Mouse (Mus musculus): ENCODE results near the gene S1pr4.

Gene S1pr4

DNA sequence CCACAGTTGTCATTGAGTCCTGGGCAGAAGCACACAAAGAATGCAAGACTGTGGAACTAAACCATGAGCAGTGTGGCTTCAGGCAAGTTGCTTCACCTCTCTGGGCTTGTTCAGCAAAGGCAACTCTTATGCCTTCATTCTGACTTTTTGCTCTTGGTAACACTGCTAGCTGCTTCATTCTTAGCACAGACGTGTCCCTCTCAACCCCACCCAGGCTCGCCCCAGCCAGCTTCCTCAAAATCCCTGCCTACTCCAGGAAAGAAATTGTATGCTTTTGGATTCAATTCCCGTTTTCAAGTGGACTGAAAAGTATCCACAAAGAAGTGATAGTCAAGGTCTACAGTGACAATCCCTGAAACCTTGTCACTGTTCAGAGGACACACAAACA lies 20.0 kb upstream of the S1pr4 start:
- in situ Hi-C loops (cut with MboI, MseI): no loop called here

- in situ Hi-C loops (cut with MboI, MseI): no loop called here
Measured at GRCm38 (mm10) chr10:81519227-81519977, 19.5 kb upstream of the S1pr4 start.

DNA sequence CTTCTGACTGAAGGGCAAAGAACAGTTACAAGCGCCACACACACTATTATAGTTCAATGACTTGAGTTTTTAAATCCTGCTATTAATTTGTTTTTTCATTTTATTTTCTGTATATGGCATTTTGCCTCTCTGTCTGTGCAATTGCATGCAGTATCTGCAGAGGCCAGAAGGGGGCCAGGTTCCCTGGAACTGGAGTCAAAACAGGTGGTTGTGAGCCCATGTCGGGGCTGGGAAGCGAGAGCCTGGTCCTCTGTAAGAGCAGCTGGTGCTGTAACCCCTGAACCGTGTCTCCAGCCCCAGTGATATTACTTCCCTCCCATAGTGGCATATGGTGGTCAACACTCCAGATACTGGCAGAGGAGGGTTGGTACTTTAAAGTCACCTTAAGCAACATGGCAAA lies 18.6 kb upstream of the S1pr4 start:
- in situ Hi-C loops (cut with MboI, MseI): no loop called here

DNA sequence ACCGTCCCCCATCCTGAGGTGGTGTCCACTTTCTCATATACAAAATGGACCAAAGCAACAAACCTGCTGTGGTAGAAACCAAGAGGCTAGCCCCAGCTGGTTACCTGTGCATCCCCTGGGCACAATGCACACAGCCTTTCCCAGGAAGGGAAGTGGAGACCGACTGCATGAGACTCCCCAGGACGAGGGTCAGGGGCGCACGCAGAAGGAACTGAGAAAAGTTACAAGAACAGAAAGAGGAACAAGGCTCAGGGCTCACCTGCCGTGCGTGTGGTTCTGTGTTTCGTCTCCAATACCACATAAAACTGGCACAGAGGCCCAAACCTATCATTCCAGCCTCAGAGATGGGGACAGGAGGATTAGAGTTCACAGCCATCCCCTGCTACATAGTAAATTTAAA lies 17.3 kb upstream of the S1pr4 start:
- in situ Hi-C loops (cut with MboI, MseI): no loop called here

DNA sequence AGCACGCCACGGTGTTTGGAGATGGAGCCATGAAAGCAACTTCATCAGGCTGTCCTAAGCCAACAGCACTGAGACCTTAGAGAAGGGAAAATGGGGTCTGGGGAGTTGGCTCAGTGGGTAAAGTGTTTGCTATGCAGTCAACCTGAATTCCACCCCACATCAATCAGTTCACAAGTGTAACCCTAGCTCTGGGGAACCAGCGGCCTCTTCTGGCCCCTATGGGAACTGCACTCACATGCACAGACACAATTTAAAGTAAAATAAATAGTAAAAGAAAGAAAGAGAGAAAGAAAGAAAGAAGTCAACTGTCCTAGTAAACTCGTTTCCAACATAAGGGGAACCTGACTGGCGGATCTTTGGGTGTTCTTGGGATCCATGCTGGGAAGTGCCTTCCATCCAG lies 13.9 kb upstream of the S1pr4 start:
- in situ Hi-C loops (cut with MboI, MseI): no loop called here

DNA sequence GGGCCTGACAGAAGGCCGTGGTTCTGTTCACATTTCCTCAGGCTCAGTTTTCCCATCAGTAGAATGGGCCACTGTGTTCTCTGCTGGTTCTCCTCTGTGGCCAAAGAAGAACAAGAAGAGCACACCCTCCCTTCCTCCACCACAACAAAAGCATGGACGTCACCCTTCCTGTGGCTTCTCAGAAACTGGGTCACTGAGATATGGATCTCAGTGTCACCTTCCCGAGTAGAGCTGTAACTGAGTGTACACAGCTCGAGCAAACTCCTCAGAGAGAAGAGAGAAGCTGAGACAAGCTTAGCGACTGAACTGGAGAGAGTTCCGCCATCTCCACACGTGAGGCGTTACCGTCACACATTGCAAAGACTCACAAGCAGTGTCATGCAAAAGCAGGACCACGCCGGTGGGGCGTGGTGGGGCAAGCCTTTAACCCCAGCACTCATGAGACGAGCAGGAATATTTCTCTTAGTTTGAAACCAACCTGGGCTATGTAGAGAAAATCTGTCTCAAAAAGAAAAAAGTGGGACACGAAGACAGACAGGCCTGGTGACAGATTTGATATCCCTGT lies 10.4 kb upstream of the S1pr4 start:
- in situ Hi-C loops (cut with MboI, MseI): no loop called here

- in situ Hi-C loops (cut with MboI, MseI): no loop called here
Measured at GRCm38 (mm10) chr10:81507691-81508489, 8.0 kb upstream of the S1pr4 start.

- in situ Hi-C loops (cut with MboI, MseI): no loop called here
Measured at GRCm38 (mm10) chr10:81507095-81507494, 7.2 kb upstream of the S1pr4 start.

DNA sequence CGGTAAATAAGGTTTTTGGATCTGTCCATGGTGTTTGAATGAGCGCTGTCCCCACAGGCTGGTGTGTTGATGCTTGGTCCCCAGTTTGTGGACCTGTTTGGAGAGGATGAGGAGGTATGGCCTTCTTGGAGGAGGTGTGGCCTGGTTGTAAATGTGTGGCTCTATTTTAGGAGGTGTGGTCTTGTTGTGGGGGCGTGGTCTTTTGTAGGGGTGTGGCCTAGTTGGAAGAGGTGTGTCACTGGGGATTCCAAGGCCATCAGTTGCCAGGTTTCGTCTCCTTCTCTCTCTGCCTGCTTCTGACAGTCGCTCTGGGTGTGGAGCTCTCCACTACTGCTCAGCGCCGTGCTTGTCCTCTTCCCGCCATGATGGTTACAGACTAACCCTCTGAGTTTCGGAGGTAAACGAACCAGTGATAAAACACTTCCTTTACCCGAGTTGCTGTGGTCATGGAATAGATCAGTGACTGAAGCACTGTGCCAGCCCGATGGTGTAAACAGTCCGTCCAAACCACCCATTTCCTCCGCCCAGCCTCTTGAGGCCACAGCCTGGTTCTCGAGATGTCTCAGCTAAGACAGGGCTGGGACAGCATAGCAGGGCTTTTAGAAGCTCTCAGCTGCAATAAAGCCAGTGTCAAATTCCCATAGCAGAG lies 5.2 kb upstream of the S1pr4 start:
- in situ Hi-C loops (cut with MboI, MseI): no loop called here

- in situ Hi-C loops (cut with MboI, MseI): no loop called here
Measured at GRCm38 (mm10) chr10:81502658-81503057, 2.7 kb upstream of the S1pr4 start.

GRCm38 (mm10) chr10:81501863-81502262 lies 1.9 kb upstream of the S1pr4 start:
- in situ Hi-C loops (cut with MboI, MseI): no loop called here

DNA sequence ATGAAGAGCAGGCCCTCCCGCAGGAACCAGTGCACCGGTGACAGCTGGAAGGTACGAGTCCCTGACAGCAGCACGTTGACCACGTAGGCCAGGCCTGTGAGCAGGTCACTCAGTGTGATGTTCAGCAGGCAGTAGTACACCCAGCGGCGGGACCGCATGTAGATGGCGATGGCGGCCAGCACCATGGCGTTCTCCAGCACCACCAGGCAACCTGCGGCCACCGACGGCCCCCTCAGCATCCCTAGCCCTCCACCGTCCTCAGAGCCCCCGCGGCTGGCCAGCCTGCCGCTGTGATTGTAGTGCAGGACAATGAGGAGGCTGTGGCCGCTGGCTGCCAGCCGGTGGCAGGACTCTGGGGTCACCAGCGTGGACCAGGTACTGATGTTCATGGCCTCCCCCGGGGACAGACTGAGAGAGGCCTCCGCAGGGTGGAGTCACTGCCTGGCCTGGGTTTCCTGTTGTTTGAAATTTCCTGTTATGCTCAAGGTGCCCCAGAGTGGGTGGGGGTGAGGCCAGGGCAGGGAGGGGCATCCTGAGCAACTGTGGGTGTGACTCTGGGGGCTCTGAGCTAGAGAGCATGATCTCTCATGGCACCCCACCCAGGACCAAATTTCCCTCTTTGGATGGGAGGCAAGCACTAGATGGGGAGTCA lies 556 bp downstream of the S1pr4 start:
- in situ Hi-C loops (cut with MboI, MseI): no loop called here

GRCm38 (mm10) chr10:81498316-81499249 lies 1.3 kb downstream of the S1pr4 start:
- in situ Hi-C loops (cut with MboI, MseI): no loop called here

DNA sequence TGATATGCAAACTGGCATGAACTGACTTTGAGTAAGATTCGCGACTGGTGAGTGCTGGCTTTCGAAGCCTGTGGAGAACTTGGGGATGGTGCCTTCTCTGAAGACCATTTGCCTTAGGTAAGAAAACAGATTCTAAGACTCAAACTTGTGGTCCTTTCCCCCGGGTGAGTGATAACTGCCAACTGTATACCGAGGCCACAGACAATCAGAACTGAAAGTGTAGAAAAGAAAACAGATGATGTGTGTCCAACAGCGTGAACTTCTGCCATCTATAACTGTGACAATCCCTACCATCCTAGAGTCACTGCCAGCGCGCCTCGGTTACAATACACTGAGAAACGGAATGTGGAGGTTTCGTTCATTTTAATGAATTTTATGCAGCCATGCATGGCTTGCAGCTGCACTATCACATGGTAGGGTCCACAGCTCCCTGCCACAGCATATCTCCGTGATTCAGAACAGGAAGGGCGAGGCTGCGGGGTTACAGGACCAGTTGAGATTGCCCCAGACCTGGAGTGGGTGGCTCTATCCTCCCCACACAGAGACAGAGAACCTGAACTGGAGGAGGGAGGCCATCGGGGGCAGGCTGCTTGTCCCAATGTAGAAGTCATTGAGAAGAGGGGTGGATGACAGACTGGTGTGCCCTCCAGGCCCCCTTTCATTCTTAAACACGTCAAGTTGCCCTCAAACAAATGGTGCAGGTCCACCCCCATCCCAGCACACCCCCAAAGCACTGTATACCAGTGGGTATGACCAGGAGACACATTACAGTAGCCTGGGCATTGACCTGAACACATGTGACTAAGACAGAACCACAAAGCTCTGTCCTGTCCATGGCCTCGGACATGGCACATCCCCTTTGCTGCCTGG lies 2.3 kb downstream of the S1pr4 start:
- in situ Hi-C loops (cut with MboI, MseI): no loop called here

DNA sequence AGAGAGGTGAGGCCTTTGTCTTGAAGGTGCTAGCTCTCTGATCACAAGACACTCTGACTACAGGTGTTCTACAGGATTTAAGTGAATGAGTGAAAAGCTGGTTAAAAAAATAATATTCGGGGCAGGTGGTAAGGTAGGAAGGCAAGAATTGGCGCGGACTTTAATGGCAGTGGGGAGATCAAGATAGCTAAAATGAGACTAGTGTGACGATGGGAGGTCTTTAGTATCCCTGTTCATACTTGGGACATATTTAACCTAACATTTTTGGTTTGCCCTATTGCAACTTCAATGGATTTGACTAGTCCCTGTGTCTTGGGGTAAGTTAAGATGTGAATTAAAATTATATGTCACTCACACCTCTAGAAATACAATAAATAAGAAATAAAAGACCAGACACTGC lies 3.0 kb downstream of the S1pr4 start:
- in situ Hi-C loops (cut with MboI, MseI): no loop called here

DNA sequence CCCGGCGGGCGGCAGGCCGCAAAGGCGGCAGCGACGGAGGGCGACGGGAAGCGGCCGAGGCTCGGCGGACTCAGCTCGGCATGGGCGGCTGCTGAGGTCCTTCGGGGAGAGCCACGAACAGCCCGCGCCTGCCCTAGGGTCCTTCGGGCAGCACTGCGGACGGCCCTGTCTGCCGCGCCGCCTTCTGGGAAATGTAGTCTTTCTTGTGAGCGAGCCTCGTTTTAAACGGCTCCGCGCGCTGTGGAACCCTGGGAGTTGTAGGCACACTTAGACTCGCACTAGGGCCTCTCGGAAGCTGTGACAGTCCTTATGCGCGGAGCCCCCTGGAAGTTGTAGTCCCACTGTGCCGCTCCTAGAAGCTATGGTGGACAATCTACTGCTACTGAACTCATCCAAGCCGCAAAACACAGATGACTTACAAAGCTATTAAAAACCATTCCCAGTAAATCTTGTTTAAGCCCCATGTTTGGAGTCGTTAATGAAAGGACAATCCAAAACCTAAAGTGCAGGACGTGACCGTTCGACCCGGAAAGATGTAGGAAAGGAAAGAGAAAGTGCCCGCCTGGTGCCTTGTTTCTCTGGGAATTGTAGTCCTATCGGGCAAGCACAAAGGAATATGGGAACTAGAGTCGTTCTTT lies 3.5 kb downstream of the S1pr4 start, which contains the start of gene Ncln:
Gene Ncln (minus strand): TSS at position 129 of the 638 bp plus-strand sequence.
- in situ Hi-C loops (cut with MboI, MseI): no loop called here

DNA sequence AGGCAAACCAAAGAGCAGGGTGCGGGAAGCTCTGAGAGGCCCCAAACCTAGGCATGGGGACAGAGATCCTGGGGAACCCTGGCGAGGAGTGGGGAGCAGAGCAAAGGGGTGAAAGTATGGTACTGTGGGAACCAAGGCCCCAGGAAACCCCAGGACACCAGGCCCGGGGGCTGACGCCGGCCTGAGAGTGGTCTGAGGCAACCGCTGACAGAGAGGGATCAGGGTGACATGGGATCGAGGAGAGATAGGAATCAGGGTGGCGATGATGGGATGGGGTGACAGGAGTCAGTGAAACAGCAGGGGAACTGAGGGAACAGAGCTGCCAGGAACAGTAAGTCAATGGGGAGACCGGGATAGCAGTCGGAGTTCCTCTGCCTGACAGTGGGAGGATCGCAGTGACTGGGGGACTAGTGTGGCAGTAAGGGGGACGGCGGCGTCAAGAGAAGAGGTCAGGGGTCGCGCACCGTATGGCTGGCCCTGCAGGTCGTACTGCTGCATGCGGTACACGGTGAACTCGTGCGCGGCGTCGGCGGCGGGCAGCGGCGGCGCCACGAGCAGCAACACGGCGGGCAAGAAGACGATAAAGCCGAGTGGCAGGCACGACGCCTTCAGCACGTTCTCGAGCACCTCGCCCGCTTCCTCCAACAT lies 4.2 kb downstream of the S1pr4 start:
- in situ Hi-C loops (cut with MboI, MseI): no loop called here

GRCm38 (mm10) chr10:81495151-81495550 lies 4.8 kb downstream of the S1pr4 start:
- in situ Hi-C loops (cut with MboI, MseI): no loop called here
